Mouse (Mus musculus): Measurements from ENCODE around the gene Kcnc2.

DNA sequence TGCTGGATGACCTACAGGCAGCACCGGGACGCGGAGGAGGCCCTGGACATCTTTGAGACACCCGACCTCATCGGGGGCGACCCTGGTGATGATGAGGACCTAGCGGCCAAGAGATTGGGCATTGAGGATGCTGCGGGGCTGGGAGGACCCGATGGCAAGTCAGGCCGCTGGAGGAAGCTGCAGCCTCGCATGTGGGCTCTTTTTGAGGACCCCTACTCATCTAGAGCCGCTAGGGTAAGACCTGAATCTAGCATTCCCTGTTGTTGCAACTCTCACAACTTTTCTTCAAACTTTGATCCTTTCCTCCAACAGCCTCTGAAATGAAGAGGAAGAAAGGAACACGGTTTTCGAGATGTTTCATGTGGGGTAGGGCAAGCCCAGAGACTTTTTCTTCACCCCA lies 1.2 kb downstream of the Kcnc2 start:
- TF ChIP-seq POLR2A (IDR thresholded peaks at IDR 0.05; ENCODE audit: borderline replicate concordance, low read depth, low read length) (no peak), CTCF (IDR thresholded peaks at IDR 0.05; ENCODE audit: low read depth, low read length) (no peak)

All from bone marrow macrophage, adult 2 months (primary cell).